Mouse (Mus musculus) limb, embryonic 15.5 days (tissue): ENCODE measurements at regions not wholly inside any gene's neighbourhood (a gene's known extent, or its start where the extent isn't known, plus 50 kb on each side); places are given as distances from the start of the nearest gene placed in this dataset.

ENCODE experiments used
- ATAC-seq: fragments of 200-750 bp; cut with Nextera tagmentation; 2 replicates; pipeline ENCODE4 v1.8.0; 2017; ENCODE audit warnings: low read depth, moderate TSS enrichment; ENCODE audit not compliant: insufficient number of reproducible peaks, low FRiP score, low TSS enrichment
- H3K27ac ChIP-seq: fragments of 300-500 bp; sonication (generic); 2 replicates; pipeline ENCODE4 v1.5.1; 2015; ENCODE audit warnings: moderate library complexity, mild to moderate bottlenecking, inconsistent platforms
- H3K27me3 ChIP-seq: fragments of 300-500 bp; sonication (generic); 2 replicates; pipeline ENCODE4 v1.6.1; 2015; ENCODE audit warnings: inconsistent platforms
- H3K36me3 ChIP-seq: fragments of 300-500 bp; sonication (generic); 2 replicates; pipeline ENCODE4 v1.6.1; 2015; ENCODE audit warnings: inconsistent platforms
- H3K4me1 ChIP-seq: fragments of 300-500 bp; sonication (generic); 2 replicates; pipeline ENCODE4 v1.6.1; 2015; ENCODE audit warnings: inconsistent platforms
- H3K4me2 ChIP-seq: fragments of 300-500 bp; sonication (generic); 2 replicates; pipeline ENCODE4 v1.6.1; 2015; ENCODE audit warnings: mild to moderate bottlenecking, inconsistent platforms
- H3K4me3 ChIP-seq: fragments of 300-500 bp; sonication (generic); 2 replicates; pipeline ENCODE4 v1.5.1; 2015; ENCODE audit warnings: mild to moderate bottlenecking, inconsistent platforms
- H3K9ac ChIP-seq: fragments of 300-500 bp; sonication (generic); 2 replicates; pipeline ENCODE4 v1.6.1; 2015; ENCODE audit warnings: inconsistent platforms
- H3K9me3 ChIP-seq: fragments of 300-500 bp; sonication (generic); 2 replicates; pipeline ENCODE4 v1.6.1; 2016; ENCODE audit warnings: inconsistent platforms
- WGBS: fragments of 180-500 bp; shearing (Covaris S2); methylation state at CpG from one replicate; pipeline ENCODE4 v1.1.7; 2015; 5-methylcytosine and 5-hydroxymethylcytosine counted together

- Histone ChIP-seq H3K9me3 (no peaks in the 10 kb centered on the region), H3K9ac (no peak overlapping the region), H3K36me3 (no peaks in the 10 kb centered on the region), H3K4me2 (no peak overlapping the region), H3K27me3 (no peaks in the 10 kb centered on the region), H3K27ac (no peak overlapping the region), H3K4me1 (0 out of 2 replicates have a peak, but pooled peaks cover 2% of the 10 kb centered on the region), H3K4me3 (no peak overlapping the region)
- no peak for ATAC-seq
- WGBS, result 69% methylated on average over 3 of the region's 3 CpGs
Observed at GRCm38 (mm10) chr8:86353816-86354215, 226.7 kb downstream of the Abcc12 start.

- no peaks in the 10 kb centered on the region for H3K36me3 ChIP-seq
- H3K27me3 ChIP-seq, result no peaks in the 10 kb centered on the region
- 74% methylated on average over 7 of the region's 7 CpGs for WGBS
- H3K27ac ChIP-seq, result no peak overlapping the region
- no peak overlapping the region for H3K9ac ChIP-seq
- H3K4me2 ChIP-seq, result no peak overlapping the region
- H3K4me3 ChIP-seq, result no peak overlapping the region
- ATAC-seq, result no peak
- 0 out of 2 replicates have a peak, but pooled peaks cover 2% of the 10 kb centered on the region for H3K4me1 ChIP-seq
- 0 out of 2 replicates have a peak, but pooled peaks cover 6% of the 10 kb centered on the region for H3K9me3 ChIP-seq
Observed at GRCm38 (mm10) chr8:86351545-86352190, 228.8 kb downstream of the Abcc12 start.

- 77% methylated on average over 2 of the region's 2 CpGs for WGBS
Observed at GRCm38 (mm10) chr8:86350128-86350527, 230.4 kb downstream of the Abcc12 start.

GRCm38 (mm10) chr8:86342016-86342684, 238.3 kb downstream of the Abcc12 start:
- 0 out of 2 replicates have a peak, but pooled peaks cover 5% of the 10 kb centered on the region for H3K4me1 ChIP-seq
- peak overlapping the region; percentile 12; the same call in 1 of the 2 replicates for H3K27ac ChIP-seq
- H3K27me3 ChIP-seq, result no peaks in the 10 kb centered on the region
- WGBS, result 35% methylated on average over 8 of the region's 8 CpGs
- no peaks in the 10 kb centered on the region for H3K9me3 ChIP-seq
- ATAC-seq, result 0 out of 2 replicates have a peak, but pooled peaks have one; percentile 40
- no peaks in the 10 kb centered on the region for H3K36me3 ChIP-seq
- H3K4me3 ChIP-seq, result no peak overlapping the region
- H3K9ac ChIP-seq, result no peak overlapping the region
- H3K4me2 ChIP-seq, result no peak overlapping the region

More at GRCm38 (mm10) chr8:86350128-86350527, 230.4 kb downstream of the Abcc12 start:
- ATAC-seq, result no peak
- H3K27ac ChIP-seq, result no peak overlapping the region
- no peak overlapping the region for H3K4me2 ChIP-seq
- 0 out of 2 replicates have a peak, but pooled peaks cover 6% of the 10 kb centered on the region for H3K9me3 ChIP-seq
- no peak overlapping the region for H3K9ac ChIP-seq
- no peaks in the 10 kb centered on the region for H3K27me3 ChIP-seq
- no peak overlapping the region for H3K4me3 ChIP-seq
- no peaks in the 10 kb centered on the region for H3K4me1 ChIP-seq
- H3K36me3 ChIP-seq, result no peaks in the 10 kb centered on the region

- Histone ChIP-seq H3K4me3 (no peak overlapping the region), H3K4me1 (0 out of 2 replicates have a peak, but pooled peaks cover 5% of the 10 kb centered on the region), H3K9ac (no peak overlapping the region), H3K27me3 (no peaks in the 10 kb centered on the region), H3K9me3 (no peaks in the 10 kb centered on the region), H3K4me2 (no peak overlapping the region), H3K27ac (no peak overlapping the region), H3K36me3 (no peaks in the 10 kb centered on the region)
- ATAC-seq, result no peak
- WGBS, result 79% methylated on average over 18 of the region's 18 CpGs
Observed at GRCm38 (mm10) chr8:86338574-86339264, 241.8 kb downstream of the Abcc12 start.

- Histone ChIP-seq H3K9me3 (no peaks in the 10 kb centered on the region), H3K9ac (no peak overlapping the region), H3K27ac (no peak overlapping the region), H3K36me3 (no peaks in the 10 kb centered on the region), H3K4me2 (no peak overlapping the region), H3K4me3 (no peak overlapping the region), H3K4me1 (no peaks in the 10 kb centered on the region), H3K27me3 (no peaks in the 10 kb centered on the region)
- no peak for ATAC-seq
- 73% methylated on average over 6 of the region's 6 CpGs for WGBS
Observed at GRCm38 (mm10) chr8:86331383-86331782, 249.1 kb downstream of the Abcc12 start.

GRCm38 (mm10) chr8:86328626-86329025, 251.9 kb downstream of the Abcc12 start:
- H3K4me3 ChIP-seq, result no peak overlapping the region
- no peaks in the 10 kb centered on the region for H3K9me3 ChIP-seq
- ATAC-seq, result no peak
- H3K27ac ChIP-seq, result no peak overlapping the region
- no peaks in the 10 kb centered on the region for H3K36me3 ChIP-seq
- no peak overlapping the region for H3K4me2 ChIP-seq
- H3K4me1 ChIP-seq, result no peaks in the 10 kb centered on the region
- no peak overlapping the region for H3K9ac ChIP-seq
- WGBS, result 64% methylated on average over 7 of the region's 7 CpGs
- H3K27me3 ChIP-seq, result no peaks in the 10 kb centered on the region

GRCm38 (mm10) chr8:86327982-86328381, 252.5 kb downstream of the Abcc12 start:
- Histone ChIP-seq H3K4me3 (no peak overlapping the region), H3K27ac (no peak overlapping the region), H3K4me2 (no peak overlapping the region), H3K27me3 (no peaks in the 10 kb centered on the region), H3K4me1 (no peaks in the 10 kb centered on the region), H3K36me3 (no peaks in the 10 kb centered on the region), H3K9ac (no peak overlapping the region), H3K9me3 (no peaks in the 10 kb centered on the region)
- ATAC-seq, result no peak
- 76% methylated on average over 3 of the region's 3 CpGs for WGBS

- H3K4me3 ChIP-seq, result no peak overlapping the region
- H3K27ac ChIP-seq, result no peak overlapping the region
- H3K9me3 ChIP-seq, result no peaks in the 10 kb centered on the region
- H3K36me3 ChIP-seq, result no peaks in the 10 kb centered on the region
- 61% methylated on average over 7 of the region's 7 CpGs for WGBS
- H3K4me1 ChIP-seq, result no peaks in the 10 kb centered on the region
- H3K4me2 ChIP-seq, result no peak overlapping the region
- no peaks in the 10 kb centered on the region for H3K27me3 ChIP-seq
- H3K9ac ChIP-seq, result no peak overlapping the region
- no peak for ATAC-seq
Observed at GRCm38 (mm10) chr8:86325040-86325439, 255.4 kb downstream of the Abcc12 start.

- Histone ChIP-seq H3K27me3 (no peaks in the 10 kb centered on the region), H3K9me3 (no peaks in the 10 kb centered on the region), H3K9ac (no peak overlapping the region), H3K4me2 (no peak overlapping the region), H3K4me3 (no peak overlapping the region), H3K4me1 (no peaks in the 10 kb centered on the region), H3K27ac (no peak overlapping the region), H3K36me3 (no peaks in the 10 kb centered on the region)
- no peak for ATAC-seq
- 59% methylated on average over 4 of the region's 4 CpGs for WGBS
Observed at GRCm38 (mm10) chr8:86324542-86324941, 255.9 kb downstream of the Abcc12 start.

GRCm38 (mm10) chr8:86323823-86324222, 256.7 kb downstream of the Abcc12 start:
- no peaks in the 10 kb centered on the region for H3K4me1 ChIP-seq
- ATAC-seq, result no peak
- H3K9me3 ChIP-seq, result no peaks in the 10 kb centered on the region
- H3K9ac ChIP-seq, result no peak overlapping the region
- no peaks in the 10 kb centered on the region for H3K36me3 ChIP-seq
- H3K4me3 ChIP-seq, result no peak overlapping the region
- 70% methylated on average over 2 of the region's 2 CpGs for WGBS
- H3K27ac ChIP-seq, result no peak overlapping the region
- H3K27me3 ChIP-seq, result no peaks in the 10 kb centered on the region
- H3K4me2 ChIP-seq, result no peak overlapping the region

GRCm38 (mm10) chr8:86322494-86322893, 258.0 kb downstream of the Abcc12 start:
- H3K36me3 ChIP-seq, result no peaks in the 10 kb centered on the region
- H3K4me3 ChIP-seq, result no peak overlapping the region
- no peak for ATAC-seq
- H3K27ac ChIP-seq, result no peak overlapping the region
- 94% methylated on average over 1 of the region's 1 CpGs for WGBS
- no peaks in the 10 kb centered on the region for H3K27me3 ChIP-seq
- no peaks in the 10 kb centered on the region for H3K9me3 ChIP-seq
- H3K4me2 ChIP-seq, result no peak overlapping the region
- H3K9ac ChIP-seq, result no peak overlapping the region
- no peaks in the 10 kb centered on the region for H3K4me1 ChIP-seq
